Mouse (Mus musculus) limb, embryonic 14.5 days (tissue): ENCODE measurements around the gene Ankrd44. TPM values are rescaled to one million over a fixed set of nuclear protein-coding genes. Genes with fewer than 3 reads are reported as not detected.

Experiments
- ATAC-seq: fragments of 200-750 bp; cut with Nextera tagmentation; 2 replicates; pipeline ENCODE4 v1.8.0; 2017; ENCODE audit warnings: low read depth, moderate number of reproducible peaks, moderate TSS enrichment; ENCODE audit not compliant: low FRiP score
- DNase-seq: peaks from one replicate; pipeline ENCODE4 v3.0.0-alpha.2; 2015; ENCODE audit warnings: low spot score
- H3K27ac ChIP-seq: fragments of 300-500 bp; sonication (generic); replicated peaks from 2 replicates; pipeline ENCODE4 v1.5.1; 2014; ENCODE audit warnings: low read depth, mild to moderate bottlenecking, low read length, moderate library complexity, mixed read lengths
- H3K27me3 ChIP-seq: fragments of 300-500 bp; sonication (generic); 2 replicates; pipeline ENCODE4 v1.6.1; 2014; ENCODE audit warnings: low read length, mixed read lengths; ENCODE audit not compliant: control insufficient read depth, insufficient read depth
- H3K36me3 ChIP-seq: fragments of 300-500 bp; sonication (generic); 2 replicates; pipeline ENCODE4 v1.6.1; 2014; ENCODE audit warnings: mild to moderate bottlenecking, low read length, moderate library complexity, mixed read lengths; ENCODE audit not compliant: control insufficient read depth, insufficient read depth
- H3K4me1 ChIP-seq: fragments of 300-500 bp; sonication (generic); 2 replicates; pipeline ENCODE4 v1.6.1; 2014; ENCODE audit warnings: antibody characterized with exemption, low read length, mixed read lengths; ENCODE audit not compliant: control insufficient read depth, insufficient read depth
- H3K4me2 ChIP-seq: fragments of 300-500 bp; sonication (generic); replicated peaks from 2 replicates; pipeline ENCODE4 v1.6.1; 2014; ENCODE audit warnings: low read depth, mild to moderate bottlenecking, low read length, moderate library complexity; ENCODE audit not compliant: severe bottlenecking
- H3K4me3 ChIP-seq: fragments of 300-500 bp; sonication (generic); replicated peaks from 2 replicates; pipeline ENCODE4 v1.5.1; 2014; ENCODE audit warnings: low read length
- H3K9ac ChIP-seq: fragments of 300-500 bp; sonication (generic); 2 replicates; pipeline ENCODE4 v1.6.1; 2014; ENCODE audit warnings: mild to moderate bottlenecking, low read depth, low read length, moderate library complexity; ENCODE audit not compliant: severe bottlenecking
- H3K9me3 ChIP-seq: fragments of 300-500 bp; sonication (generic); 2 replicates; pipeline ENCODE4 v1.6.1; 2016; ENCODE audit warnings: low read length; ENCODE audit not compliant: control insufficient read depth
- POLR2A ChIP-seq: fragments of 200-500 bp; IDR thresholded peaks from 2 replicates; pipeline ENCODE4 v1.8.0; 2012; ENCODE audit warnings: inconsistent platforms, mild to moderate bottlenecking, moderate library complexity, borderline replicate concordance; ENCODE audit not compliant: insufficient read depth, insufficient read length; ENCODE audit errors: extremely low read depth
- WGBS: fragments of 180-500 bp; shearing (Covaris S2); extraction: QIAGEN DNeasy Blood & Tissue Kit; methylation state at CpG from one replicate; pipeline ENCODE4 v1.1.7; 2014; 5-methylcytosine and 5-hydroxymethylcytosine counted together
- polyA plus RNA-seq, 2 experiments: library from polyadenylated mRNA; depleted of rRNA in 1 of 2; stranded (reverse) in 1 of 2; unstranded in 1 of 2; fragments of >200 nt; fragmentation: Nextera tagmentation in 1 of 2; extraction: Ambion mirVana in 1 of 2; gene quantifications; 2 replicates each; pipeline versions ENCODE4 v1.2.1 to v1.2.3; 2012 to 2014

Gene Ankrd44
- polyA plus RNA-seq, 2 experiments, result 23.5 to 38.8 TPM

DNA sequence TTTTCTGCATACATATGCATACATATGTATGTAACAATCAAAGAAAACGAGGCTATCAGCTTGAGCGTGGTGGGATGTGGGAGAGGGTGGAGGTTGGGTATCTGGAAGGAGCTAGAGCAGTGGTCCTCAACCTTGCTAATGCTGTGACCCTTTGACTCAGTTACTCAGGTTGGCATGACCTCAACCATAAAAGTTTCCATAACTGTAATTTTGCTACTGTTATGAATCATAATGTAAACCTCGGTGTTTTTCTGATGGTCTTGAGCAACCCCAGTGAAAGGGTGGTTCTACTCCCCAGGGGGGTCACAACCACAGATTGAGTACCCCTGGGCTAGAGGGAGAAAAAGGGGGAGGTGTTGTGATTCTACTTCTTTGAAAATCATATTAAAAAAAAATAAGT, 9.3 kb upstream of the Ankrd44 start:
- Histone ChIP-seq H3K9me3 (no peaks in the 10 kb centered on the region), H3K27ac (no peak overlapping the region), H3K4me1 (peaks cover 9% of the 10 kb centered on the region), H3K4me3 (no peak overlapping the region), H3K27me3 (no peaks in the 10 kb centered on the region), H3K4me2 (no peak overlapping the region), H3K36me3 (no peaks in the 10 kb centered on the region), H3K9ac (no peak overlapping the region)
- no peak for TF ChIP-seq POLR2A
- no peak for DNase-seq
- no peak for ATAC-seq
- WGBS, result 84% methylated on average over 3 of the region's 3 CpGs

DNA sequence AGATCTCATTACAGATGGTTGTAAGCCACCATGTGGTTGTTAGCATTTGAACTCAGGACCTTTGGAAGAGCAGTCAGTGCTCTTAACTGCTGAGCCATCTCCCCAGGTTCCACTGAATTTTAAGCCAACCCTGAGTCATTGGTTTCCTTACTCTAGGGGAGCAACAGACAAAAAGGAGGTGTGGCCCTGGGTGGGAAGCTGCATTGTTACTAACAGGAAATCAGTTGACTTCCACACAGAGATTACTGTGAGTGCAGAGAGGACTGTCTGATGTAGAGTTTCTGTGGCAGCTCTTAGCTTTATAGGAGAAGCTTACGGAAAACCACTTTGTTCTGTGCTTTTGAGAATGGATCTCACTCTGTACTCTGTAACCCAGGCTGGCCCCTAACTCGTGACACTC, 8.7 kb upstream of the Ankrd44 start:
- peaks cover 9% of the 10 kb centered on the region for H3K4me1 ChIP-seq
- TF ChIP-seq POLR2A, result no peak
- 70% methylated on average over 2 of the region's 2 CpGs for WGBS

DNA sequence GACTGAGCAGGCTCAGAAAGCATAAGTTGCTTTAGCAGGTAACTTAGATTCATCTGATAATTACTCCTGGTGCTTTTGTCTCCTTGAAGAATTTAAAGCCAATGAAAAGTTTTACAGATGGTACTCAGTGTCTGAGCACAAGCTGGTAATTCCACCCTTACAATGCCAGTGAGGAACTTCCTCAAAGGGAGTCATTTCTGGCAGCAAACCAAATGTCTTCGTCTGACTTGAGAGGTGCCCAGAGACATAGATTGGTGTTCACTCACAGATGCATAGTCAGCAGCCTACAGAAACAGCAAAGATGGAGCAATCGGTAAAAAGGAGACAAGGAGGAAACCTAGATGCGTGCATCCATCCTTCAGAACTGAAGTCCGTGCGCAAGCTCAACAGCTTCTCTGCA, 7.5 kb upstream of the Ankrd44 start:
- Histone ChIP-seq H3K36me3 (no peaks in the 10 kb centered on the region), H3K9me3 (no peaks in the 10 kb centered on the region), H3K4me3 (no peak overlapping the region), H3K4me2 (no peak overlapping the region), H3K27ac (no peak overlapping the region), H3K4me1 (peaks cover 13% of the 10 kb centered on the region), H3K9ac (no peak overlapping the region), H3K27me3 (no peaks in the 10 kb centered on the region)
- ATAC-seq, result no peak
- TF ChIP-seq POLR2A, result no peak
- no peak for DNase-seq
- 80% methylated on average over 5 of the region's 5 CpGs for WGBS

More for the DNA sequence above, 8.7 kb upstream of the Ankrd44 start:
- no peak overlapping the region for H3K4me3 ChIP-seq
- no peaks in the 10 kb centered on the region for H3K9me3 ChIP-seq
- ATAC-seq (no peak), DNase-seq (no peak)
- H3K9ac ChIP-seq, result no peak overlapping the region
- H3K27ac ChIP-seq, result no peak overlapping the region
- no peaks in the 10 kb centered on the region for H3K27me3 ChIP-seq
- H3K4me2 ChIP-seq, result no peak overlapping the region
- H3K36me3 ChIP-seq, result no peaks in the 10 kb centered on the region

DNA sequence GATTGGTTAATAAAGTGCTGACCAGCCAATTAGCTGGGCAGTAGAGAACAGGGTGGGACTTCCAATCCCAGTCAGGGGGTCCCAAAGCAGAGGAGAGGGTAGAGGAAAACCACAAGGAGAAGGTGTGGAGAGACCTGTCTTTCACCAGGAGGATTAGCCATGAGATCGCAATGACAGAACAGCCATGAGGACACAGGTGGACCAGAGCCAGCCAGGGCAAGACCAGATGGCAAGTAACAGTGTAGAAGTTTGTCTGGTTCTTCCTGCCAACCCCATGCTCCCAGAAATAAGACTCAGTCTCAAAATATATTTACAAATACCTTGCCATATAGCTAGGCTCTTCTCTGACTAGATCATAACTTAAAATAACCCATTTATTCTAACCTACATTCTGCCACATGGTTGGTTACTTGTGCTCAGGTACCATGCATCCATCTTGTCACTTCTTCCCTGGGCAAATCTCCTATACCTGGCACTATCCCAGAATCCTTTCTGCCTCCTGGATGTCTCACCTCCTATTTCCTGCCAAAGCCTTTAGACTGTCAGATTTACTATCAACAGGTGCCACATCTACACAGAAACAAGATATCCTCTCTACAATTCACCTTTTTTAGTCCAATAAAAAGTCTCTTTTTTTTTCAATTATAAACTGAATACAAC, 6.4 kb upstream of the Ankrd44 start:
- H3K27ac ChIP-seq, result no peak overlapping the region
- no peaks in the 10 kb centered on the region for H3K36me3 ChIP-seq
- no peak for DNase-seq
- no peak for ATAC-seq
- H3K4me2 ChIP-seq, result no peak overlapping the region
- H3K9me3 ChIP-seq, result no peaks in the 10 kb centered on the region
- no peak overlapping the region for H3K9ac ChIP-seq
- WGBS, result 88% methylated on average over 1 of the region's 1 CpGs
- no peak for TF ChIP-seq POLR2A
- no peaks in the 10 kb centered on the region for H3K27me3 ChIP-seq
- no peak overlapping the region for H3K4me3 ChIP-seq
- H3K4me1 ChIP-seq, result peaks cover 13% of the 10 kb centered on the region

DNA sequence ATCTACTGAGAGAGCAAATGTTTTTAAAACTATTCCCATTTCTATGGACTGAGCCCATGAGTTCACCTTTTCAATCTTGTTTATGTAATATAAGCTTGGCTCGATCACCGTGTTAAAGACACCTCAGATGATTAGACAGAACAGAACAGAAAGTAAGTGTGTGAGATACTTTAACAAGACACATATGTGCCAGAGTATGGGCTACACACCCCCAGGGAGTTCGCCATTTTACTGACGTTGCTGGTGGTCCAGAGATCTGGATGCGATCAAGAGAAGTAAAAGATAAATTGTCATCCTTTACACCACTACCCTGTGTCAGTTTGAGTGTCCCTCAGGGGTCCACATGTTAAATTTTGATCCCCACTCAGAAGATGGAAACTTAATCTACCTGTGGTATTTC, 5.0 kb upstream of the Ankrd44 start:
- no peak overlapping the region for H3K4me2 ChIP-seq
- ATAC-seq (no peak), DNase-seq (no peak)
- no peaks in the 10 kb centered on the region for H3K9me3 ChIP-seq
- H3K27ac ChIP-seq, result no peak overlapping the region
- WGBS, result 24% methylated on average over 5 of the region's 5 CpGs
- no peak overlapping the region for H3K4me3 ChIP-seq
- TF ChIP-seq POLR2A, result no peak
- no peaks in the 10 kb centered on the region for H3K27me3 ChIP-seq
- H3K9ac ChIP-seq, result no peak overlapping the region
- no peaks in the 10 kb centered on the region for H3K36me3 ChIP-seq
- peaks cover 13% of the 10 kb centered on the region for H3K4me1 ChIP-seq
